Mouse (Mus musculus) megakaryocyte-erythroid progenitor cell, adult 5-6 weeks (primary cell): ENCODE results near the gene Rpia. TPM values are rescaled to one million over a fixed set of nuclear protein-coding genes. Genes with fewer than 3 reads are reported as not detected.
A peak's percentile ranks its signal among the peaks of the same experiment; 100 is the strongest.
"Not testable (repeated sequence)": the region's sequence is repeated elsewhere in the genome, so short reads cannot be mapped to it uniquely, and the experiment has no call there.

Experiments used
- ATAC-seq: replicated peaks from 2 replicates; pipeline ENCODE4 v1.8.0; 2016; ENCODE audit warnings: mild to moderate bottlenecking, inconsistent platforms; ENCODE audit not compliant: severe bottlenecking, poor library complexity, low FRiP score, low TSS enrichment
- total RNA-seq, 2 experiments: library from RNA; stranded (forward) in 1 of 2; stranded (reverse) in 1 of 2; fragments of 200-1000, 215-1000 nt in 1 of 2; fragments of >200 nt in 1 of 2; fragmentation: Nextera tagmentation in 1 of 2; gene quantifications; 2 replicates each; pipeline ENCODE4 v1.2.3; 2014 to 2017

Gene Rpia
- 127 and 143 TPM in 2 replicates for total RNA-seq (2014; fragmentation: Nextera tagmentation)
- 247 and 276 TPM in 2 replicates for total RNA-seq (2017)

GRCm38 (mm10) chr6:70791824-70792535 is at the start of gene Rpia:
Gene Rpia, minus strand, starts transcription at chr6:70792232.
- peak; percentile 84 for ATAC-seq

DNA sequence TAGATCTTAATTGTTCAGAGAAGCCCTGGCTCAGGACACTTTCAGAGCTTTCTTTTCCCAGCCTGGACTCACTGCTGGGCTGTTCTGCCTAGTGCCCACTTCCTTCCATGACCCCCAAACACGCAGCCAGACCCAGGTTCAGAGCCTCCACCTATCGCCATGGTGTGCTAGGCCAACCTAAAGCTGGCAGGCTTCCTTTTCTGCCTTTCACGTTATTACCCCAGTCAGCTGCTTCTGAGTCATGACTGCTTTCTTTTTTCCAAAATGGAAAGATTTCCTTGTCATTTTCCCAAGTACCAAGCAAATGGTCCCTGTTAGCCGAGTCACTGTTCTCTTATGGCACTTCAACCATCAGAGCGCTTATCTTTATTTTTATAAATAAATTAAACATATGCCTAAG is 48.2 kb upstream of the Rpia start:
- no peak for ATAC-seq

- no peak for ATAC-seq
These were observed 46.5 kb upstream of the Rpia start for GRCm38 (mm10) chr6:70838532-70838931.

GRCm38 (mm10) chr6:70837297-70837696 is 45.3 kb upstream of the Rpia start:
- ATAC-seq, result no peak

DNA sequence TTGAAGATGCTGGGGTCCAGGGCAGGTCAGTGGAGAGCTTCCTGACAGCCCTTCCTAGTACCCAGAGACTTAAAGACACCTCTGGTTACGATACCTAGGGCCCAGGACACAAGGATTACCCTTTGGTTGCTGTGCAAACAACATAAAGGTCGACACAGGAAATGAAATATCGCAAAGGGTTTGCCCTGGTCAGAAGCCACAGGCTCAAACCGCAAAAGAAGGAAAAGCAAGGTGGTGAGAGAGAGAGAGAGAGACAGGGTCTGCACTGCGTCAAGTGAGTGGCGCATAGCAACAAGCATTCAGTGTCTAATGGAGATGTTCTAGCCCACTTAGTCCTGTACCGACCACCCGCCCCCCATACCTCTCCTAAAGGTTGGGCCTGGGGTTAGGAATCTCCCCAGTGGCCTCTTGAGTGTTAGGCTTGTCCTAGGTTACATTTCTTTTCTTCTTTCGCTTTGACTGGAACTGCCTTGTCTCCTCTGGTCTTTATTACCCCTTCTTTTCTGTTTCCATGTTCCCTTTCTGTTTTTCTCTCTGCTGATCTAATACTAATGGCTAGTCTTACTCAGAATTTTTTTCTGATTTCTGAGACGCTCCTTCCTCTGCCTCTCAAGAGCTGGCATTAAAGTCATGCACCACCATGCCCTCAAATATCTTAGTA is 39.3 kb upstream of the Rpia start:
- no peak for ATAC-seq

GRCm38 (mm10) chr6:70830552-70830951 is 38.5 kb upstream of the Rpia start:
- no peak for ATAC-seq

DNA sequence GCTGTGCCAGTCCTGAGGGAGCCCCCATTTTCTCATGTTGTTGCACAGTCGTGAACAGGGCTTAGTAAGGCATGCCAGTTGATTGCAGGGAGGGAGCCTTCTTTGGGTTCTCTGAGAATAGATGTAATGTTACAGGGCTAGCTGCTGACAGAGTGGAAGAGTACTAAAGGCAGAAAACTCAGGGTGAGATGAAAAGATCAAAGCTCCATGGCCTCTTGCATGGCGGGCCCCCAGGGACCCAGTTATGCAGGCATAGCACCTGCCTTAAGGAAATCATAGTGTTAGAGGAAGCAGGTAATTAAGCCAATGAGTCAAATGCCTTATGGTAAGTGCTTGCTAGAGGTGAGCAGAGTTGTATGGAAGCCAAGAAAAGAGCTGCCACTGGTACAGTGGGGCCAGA is 37.4 kb upstream of the Rpia start:
- no peak for ATAC-seq

DNA sequence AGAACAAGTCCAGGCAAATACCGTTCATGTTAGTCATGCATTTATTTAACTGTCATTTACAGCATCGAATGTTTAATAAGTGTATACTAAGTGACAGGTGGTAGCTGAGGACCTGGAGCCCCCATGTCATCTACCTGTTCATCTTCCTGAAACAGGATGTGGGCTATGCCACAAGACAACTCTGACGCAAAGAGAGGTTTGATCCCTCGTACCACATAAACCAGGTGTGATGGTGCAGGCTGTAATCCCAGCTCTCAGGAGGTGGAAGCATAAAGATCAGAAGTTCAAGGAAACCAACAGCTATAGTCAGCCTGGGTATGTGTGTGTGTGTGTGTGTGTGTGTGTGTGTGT is 32.9 kb upstream of the Rpia start:
- ATAC-seq, result 0 out of 2 replicates have a peak, but pooled peaks have one; percentile 9

DNA sequence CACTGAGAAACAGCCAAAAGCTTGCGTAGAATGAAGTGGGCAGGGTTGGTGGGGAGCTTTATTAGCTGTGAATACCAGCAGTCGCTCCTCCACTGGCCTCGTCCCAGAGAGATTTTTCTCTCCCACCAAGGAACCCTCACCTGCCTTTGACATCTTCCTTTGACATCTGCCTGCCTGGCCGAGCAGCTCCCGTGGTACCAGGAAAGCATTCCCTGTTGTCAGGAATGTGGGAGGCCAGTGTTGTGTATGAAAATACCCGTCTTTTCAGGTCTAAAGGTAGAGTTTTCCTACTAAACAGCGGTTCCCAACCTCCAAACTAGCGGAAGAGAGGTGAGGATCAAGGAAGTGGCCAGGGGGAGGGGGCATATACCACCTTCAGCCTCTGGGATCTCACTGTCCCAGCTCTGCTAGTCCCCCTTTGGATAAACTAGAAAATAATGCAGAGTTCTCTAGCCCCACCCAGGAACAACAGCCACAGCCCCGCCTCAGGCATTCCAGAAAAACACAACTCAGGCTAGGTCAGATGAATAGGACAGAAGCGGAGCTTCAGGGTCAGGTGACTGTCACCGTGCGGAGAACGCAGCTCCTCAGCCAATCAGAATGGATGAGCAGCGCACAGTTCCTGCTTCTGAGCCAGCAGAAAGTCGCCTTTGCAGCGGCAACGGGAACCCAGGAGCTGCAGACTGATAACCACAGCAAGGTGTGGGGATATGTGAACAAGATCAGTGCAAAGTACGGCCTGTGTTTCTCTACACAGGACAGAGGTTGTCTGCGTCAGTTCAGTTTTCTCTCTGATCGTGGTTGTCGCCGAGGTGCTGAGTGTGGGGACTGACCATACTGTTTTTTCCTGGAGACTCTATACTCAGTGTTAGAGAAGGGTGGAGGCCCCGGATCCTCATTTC is 32.3 kb upstream of the Rpia start:
- ATAC-seq, result peak; percentile 98

- ATAC-seq, result not testable (repeated sequence)
These were observed 31.2 kb upstream of the Rpia start for GRCm38 (mm10) chr6:70823277-70823676.

GRCm38 (mm10) chr6:70822386-70822910 is 30.4 kb upstream of the Rpia start:
- ATAC-seq, result no peak

DNA sequence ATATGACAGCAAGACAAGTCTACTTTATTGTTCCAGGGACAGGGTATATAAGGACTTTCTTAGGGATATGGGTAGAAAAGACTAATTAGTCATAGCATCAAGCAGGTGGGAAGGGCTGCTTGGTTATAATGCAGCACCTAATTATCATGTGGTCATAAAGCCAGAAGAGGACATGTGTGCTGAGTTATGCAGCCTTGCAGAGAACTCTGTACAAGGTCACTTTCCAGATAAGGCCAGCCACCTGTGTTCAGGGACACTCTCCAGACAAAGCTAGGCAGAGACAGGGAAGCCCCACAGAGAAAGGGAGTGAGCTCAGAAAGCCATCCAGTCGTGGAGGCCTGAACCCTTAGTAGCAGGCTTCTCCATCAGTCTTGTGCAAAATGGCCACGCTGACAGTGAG is 29.5 kb upstream of the Rpia start:
- ATAC-seq, result no peak

DNA sequence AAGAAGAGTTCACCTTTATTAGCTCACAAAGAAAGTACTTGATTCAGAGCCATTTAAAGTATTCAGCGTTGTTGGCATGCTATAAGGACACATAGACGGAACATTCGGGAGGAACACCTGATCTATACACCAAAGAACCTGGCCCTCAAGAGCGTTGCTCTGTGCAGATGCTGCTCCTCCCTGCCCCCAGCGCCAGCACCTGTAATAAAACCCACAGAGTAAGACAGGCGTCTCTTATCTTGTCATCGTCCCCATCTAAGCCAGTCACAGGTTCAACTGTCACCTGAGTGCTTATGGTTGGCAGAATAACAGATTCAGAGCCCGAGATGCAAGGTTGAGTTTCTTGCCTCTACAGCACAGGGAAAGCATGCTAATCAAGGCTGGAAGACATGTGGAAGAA is 23.4 kb upstream of the Rpia start:
- no peak for ATAC-seq

DNA sequence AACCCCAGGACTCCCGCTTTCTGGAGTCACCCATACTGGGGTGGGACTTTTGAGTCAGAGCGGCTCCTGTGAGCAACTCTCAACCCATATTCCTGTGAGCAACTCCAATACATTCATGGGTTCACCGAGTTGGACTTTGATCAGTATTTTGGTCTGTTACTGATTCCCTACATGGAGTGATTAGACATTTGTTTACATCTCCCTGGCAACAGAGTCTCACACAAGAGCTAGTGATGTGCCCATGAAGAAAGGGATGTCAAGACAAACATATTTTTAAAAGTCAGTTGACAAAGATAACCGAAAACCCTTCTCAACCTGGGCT is 22.6 kb upstream of the Rpia start:
- ATAC-seq, result no peak

DNA sequence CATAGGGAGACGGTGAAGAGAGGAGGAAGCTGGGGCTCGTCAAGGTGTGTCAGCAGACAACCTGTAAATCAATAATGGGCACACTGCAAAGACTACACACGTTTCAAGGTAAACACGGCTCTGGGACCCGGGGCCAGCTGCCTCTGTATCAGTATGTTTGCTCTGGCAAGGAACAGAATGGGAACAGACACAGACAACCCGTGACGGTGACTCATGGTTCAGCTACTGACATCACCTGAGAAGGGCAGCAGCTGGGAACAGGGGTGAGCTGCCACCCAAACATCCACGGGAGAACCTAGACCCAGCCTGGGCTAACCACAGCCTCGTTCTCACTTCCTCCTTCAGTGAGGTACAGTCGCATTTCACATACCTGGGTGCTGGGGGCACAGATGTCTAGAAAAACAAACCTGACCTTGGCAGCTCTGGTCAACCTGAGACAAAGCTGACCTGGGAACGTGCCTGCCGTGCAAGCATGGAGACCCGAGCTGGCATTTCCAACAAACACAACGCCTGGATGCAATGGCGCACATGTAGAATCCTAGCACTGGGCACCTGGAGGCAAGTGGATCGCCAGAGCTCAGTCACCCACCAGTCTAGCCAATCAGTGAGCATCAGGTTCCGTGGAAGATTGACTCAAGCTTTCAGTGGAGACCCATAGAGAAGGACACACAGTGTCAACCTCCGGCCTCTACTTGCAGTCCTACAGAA is 22.0 kb upstream of the Rpia start:
- no peak for ATAC-seq

- no peak for ATAC-seq
These were observed 20.5 kb upstream of the Rpia start for GRCm38 (mm10) chr6:70812526-70812895.

DNA sequence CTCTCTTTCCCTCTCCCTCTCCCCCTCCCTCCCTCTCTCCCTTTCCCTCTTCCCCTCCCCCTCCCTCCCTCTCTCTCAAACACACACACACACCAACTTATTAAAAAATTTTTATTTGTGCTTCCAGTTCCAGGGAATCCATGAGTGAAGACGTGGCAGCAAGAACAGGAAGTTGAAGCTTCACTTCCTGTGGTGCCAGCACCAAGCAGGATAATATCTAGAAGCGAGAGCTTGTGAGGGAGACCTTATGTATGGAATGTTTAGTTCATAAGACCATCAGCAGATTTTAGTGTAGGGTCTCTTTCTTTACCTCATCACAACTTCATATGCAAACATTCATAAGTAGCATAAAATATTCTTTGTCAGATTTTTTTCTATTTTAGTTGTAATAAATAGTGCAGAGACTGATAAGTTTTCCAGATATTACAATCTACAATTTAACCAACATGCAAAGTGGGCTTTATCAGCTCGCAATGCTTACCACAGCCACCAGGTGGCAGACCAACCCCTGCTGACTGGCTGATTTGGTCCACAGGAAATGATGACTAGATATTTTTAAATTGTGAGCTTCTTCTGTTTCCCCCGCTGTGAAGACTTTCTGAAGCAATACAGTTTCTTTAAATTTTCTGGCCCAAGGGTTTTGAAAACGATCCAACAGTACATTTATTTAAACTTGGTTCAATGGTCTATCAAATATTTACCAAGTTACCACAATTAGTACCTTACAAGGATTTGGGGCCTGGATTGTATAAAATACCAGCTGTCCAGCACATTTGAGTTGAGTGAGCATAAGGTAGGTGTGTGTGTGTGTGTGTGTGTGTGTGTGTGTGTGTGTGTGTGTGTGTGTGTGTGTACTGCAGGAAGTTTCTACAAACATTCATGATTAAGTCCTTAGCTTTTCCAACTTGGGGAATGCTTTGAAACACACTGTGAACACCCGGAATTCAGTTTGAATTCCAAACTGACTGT is 19.8 kb upstream of the Rpia start:
- peak; percentile 75 for ATAC-seq

GRCm38 (mm10) chr6:70810524-70810923 is 18.5 kb upstream of the Rpia start:
- ATAC-seq, result peak; percentile 50; the same call in 1 of the 2 replicates
